Mouse (Mus musculus): Measurements from ENCODE around the gene Zfp772. TPM values are rescaled to one million over a fixed set of nuclear protein-coding genes. Genes with fewer than 3 reads are reported as not detected.

Zfp772 gene
- 1 to 10 TPM; 1.2 to 1.5 TPM for total RNA-seq (2023)

DNA sequence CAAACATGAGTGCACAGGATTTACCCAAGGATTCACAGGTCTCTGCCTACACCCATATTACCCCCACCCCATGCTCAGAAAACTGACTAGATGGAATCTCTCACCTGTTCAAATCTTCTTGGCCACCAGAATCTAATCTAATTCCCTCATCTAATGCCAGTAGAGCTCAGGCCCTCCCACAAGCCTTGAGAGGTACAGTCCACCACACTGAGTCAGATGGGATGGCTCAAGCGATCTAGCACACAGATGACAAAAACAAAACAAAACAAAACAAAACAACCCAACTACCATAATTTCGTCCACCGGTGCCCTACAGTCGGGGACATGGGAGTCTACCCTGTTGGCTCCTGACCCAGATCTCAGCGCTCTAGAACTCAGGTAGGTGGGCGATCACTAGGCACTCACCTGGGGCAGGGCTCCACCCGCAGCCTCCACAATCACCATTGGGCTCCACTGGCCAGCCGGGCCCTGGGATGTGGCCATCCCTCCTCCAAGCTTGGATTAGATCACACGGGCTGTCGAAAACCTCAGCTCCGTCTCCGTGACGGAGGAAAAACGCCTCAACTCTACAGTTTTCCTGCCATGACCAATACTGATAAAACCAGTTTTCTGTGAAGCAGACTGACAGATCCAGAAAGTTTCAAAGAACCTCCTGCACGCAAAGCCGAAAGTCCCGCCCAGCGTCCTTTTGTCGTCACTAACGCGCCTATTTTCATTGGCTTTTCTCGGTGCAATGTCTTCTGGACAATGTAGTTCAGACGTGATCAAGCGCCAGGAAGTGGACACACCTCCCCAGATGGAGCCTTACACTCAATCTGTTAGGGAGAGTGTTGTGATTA, at the start of gene Zfp772:
Gene Zfp772 (minus strand): TSS at position 686 of the 839 bp plus-strand sequence.

DNA sequence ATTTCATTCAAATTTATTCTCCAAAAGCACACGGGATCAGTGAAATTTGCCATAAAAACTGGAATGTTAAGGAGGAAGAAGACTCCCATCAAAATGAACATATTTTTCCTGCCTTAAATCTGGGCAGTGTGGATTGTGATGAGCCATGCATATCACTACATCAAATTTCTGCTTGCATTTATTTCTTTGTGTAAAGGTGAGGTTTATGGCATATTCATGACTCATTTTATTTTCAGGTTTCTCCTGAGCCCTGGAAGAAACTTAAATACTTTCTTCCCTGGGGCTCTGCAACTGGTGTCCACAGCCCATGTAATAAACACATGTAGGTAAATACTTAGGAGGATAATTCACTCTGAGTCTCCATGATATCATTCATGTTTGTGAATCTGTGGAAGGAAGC, 37.4 kb upstream of the Zfp772 start, which contains the start of gene Vmn2r29:
Gene Vmn2r29 (minus strand): TSS at position 101 of the 400 bp plus-strand sequence.

DNA sequence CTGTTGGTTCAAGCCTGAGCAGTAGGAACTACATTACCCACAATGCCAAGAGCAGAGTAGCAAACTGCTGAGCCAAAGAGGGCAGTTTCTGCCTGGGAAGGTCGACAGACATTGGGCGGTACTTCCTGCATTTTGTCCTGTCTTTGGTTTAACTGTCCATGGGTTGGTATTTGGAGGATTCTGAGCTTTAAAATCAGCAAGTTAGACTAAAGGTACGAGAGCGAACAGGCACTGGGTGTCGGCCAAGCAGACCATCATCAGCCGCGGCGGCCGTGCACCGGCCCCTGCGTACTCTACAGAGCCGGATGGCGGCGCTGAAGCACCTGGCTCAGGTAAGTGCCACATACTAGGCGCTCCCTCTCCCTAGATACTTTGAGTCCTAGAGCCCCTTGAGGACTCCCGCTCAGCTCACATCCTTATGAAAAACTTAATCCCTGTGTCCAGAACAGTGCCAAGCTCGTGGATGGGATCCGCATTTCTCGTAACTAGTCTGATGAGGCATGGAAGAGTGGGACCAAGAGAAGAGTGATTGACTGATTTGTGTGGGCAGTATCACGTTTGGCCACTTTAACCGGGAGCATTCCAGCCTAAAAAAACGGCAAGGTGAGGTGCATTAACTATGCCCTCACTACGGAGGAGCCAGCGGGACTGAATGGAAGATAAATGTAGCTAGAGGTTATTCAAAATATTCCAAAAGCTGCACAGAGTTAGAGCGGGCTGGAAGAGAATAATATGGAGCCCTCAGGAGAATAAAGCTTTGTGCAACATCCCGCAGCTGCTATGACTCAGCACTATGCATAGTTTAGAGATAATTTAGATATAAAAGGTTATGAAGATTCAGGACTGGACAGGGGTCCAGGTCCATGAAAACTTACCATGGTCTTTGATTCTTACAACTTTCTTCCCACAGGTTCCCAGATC, 38.3 kb downstream of the Zfp772 start, which contains the start of gene Zfp418:
Gene Zfp418 (plus strand): TSS at position 104 of the 921 bp plus-strand sequence.

Other genes with a start within 250 kb of the Zfp772 start
- gene Aurkc, start 214.7 kb downstream of the Zfp772 start, total RNA-seq (2023) = not detected
- gene Zfp954, start 88.5 kb downstream of the Zfp772 start, total RNA-seq (2023) = 10 to 100 TPM; 11.0 to 12.0 TPM
- gene Zfp773, start 73.2 kb downstream of the Zfp772 start, total RNA-seq (2023) = 1 to 10 TPM in 1 of 2 experiments, under 1 TPM in 1; 0.90 to 1.3 TPM
- under 1 TPM; 0.61 to 0.71 TPM for gene Zfp418, start 38.7 kb downstream of the Zfp772 start, total RNA-seq (2023)
- gene Vmn2r29, start 37.3 kb upstream of the Zfp772 start, total RNA-seq (2023) = under 1 TPM in 1 of 2 experiments, not detected in 1; 0.29 TPM
- gene Gm45844, start 68.3 kb upstream of the Zfp772 start, total RNA-seq (2023) = under 1 TPM; 0.24 to 0.71 TPM
- 10 to 100 TPM; 26.0 to 28.0 TPM for gene Clcn4, start 90.9 kb upstream of the Zfp772 start, total RNA-seq (2023)
- not detected for gene Vmn2r30, start 127.6 kb upstream of the Zfp772 start, total RNA-seq (2023)
- not detected for gene Gm45783, start 164.6 kb upstream of the Zfp772 start, total RNA-seq (2023)
- gene Vmn2r31, start 189.7 kb upstream of the Zfp772 start, total RNA-seq (2023) = not detected